Mouse (Mus musculus) heart, postnatal 36 days (tissue): ENCODE results near the gene Timm8a1. TPM values are rescaled to one million over a fixed set of nuclear protein-coding genes. Genes with fewer than 3 reads are reported as not detected.
A peak's percentile ranks its signal among the peaks of the same experiment; 100 is the strongest.

Experiments
- DNase-seq, 2 experiments: peaks; one replicate each; pipeline ENCODE4 v3.0.0; 2021 to 2022
- intact Hi-C: fragments of 180-260 bp; cut with DNase I; formaldehyde crosslinking; loops from one replicate; pipeline ENCODE4 v1.15.1; 2025
- total RNA-seq, 2 experiments: library from RNA; stranded (reverse); gene quantifications; 2 replicates each; pipeline ENCODE4 v1.2.3; 2021

Gene Timm8a1
- total RNA-seq, result 10 to 100 TPM; 20.7 to 20.8 TPM

DNA sequence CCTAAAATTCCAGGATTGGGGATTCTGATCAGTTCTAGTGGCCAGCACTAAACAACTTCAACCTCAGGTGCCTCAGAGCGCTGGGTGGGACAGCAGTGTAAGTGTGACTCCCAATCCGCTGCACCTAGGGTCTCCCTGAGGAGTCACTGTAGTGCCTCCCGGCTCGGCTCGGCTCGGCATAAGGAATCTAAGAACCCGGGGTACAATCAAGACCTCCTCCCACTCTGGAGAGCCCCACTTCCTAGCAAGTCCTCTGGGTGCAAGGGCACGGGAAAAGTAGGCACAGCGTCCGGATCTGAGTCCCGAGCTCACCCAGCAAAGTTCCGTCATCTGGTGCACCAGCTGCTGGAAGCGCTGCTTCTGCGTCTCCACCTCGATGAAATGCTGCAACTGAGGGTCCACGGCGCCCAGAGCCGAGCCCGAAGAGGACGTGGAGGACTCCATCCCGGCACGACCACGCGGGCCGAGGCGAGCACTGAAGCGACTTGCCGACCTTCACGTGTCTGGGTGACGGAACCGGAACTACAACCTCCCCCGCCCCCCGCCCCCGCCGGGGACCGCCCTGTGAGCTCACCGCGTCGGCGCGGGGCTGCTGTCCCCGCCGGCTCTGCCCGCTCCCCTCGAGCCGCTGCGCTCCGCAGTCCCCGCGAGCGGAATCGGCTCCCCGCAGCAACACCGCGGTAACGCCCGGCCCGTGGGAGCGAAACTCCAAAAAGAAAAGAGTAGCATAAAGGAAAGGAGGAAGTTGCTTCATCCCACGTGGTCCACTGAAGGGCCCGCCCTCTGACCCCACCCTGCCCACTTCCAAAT, at the start of gene Timm8a1:
Gene Timm8a1 (minus strand): TSS at position 721 of the 810 bp plus-strand sequence.
- intact Hi-C loops, result loop anchor here (5.0 kb wide), 1 partner anchor 46 kb away; the partner anchor contains the start of gene Rpl36a
- DNase-seq, result peak; percentile 52 to 77

DNA sequence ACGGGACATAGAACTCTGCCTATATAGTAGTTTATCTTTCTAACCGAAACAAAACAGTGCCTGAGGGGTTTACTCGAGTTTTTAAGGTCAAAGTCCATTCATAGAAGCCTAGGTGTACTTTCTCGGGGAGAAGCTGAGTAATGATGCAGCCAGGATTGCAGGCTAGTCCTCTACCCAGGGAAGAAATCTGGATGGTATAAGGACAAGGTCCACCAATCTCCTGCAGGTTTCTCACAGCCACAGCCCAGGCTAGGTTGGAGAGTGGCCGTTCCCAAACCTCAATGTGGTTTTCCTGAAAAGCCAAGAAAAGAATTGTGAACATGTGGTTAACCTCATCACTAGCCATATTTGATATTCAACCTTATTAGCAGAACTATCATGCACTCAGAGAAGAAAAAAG, 48.2 kb upstream of the Timm8a1 start:
- no peak for DNase-seq
- intact Hi-C loops, result loop anchor here (5.0 to 10.0 kb wide), 2 partner anchors 48 to 415 kb away; partner anchors contain the start of genes Timm8a1 and Zmat1

DNA sequence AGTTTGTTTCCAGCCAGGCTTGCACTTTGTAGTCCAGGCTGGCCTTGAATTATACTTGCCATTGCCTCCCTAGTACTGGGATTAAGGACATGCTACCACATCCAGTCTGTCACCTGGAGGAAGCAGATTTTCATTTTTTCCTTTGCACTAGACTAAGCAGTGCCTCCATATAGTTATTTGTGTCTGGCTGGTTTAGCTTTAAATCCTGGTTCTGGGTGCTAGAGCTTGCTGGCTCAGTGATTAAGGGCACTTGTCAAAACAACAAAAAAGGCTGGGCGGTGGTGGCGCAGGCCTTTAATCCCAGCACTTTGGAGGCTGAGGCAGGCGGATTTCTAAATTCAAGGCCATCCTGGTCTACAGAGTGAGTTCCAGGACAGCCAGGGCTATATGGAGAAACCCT, 47.3 kb upstream of the Timm8a1 start:
- intact Hi-C loops, result loop anchor here (5.0 kb wide), 1 partner anchor 47 kb away; the partner anchor contains the start of gene Timm8a1

DNA sequence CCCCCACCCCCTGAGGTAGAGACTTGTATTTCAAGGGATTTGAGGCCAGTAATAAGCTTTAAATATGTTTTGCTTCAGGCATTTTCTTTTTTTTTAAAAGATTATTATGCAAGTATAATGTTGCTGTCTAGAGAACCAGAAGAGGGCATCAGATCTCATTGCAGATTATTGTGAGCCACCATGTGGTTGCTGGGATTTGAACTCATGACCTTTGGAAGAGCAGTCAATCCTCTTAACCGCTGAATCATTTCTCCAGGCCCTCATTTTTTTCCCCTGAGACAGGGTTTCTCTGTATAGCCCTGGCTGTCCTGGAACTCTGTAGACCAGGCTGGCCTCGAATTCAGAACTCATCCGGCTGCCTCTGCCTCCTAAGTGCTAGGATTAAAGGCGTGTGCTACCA, 46.6 kb upstream of the Timm8a1 start:
- intact Hi-C loops, result loop anchor here (5.0 kb wide), 1 partner anchor 46 kb away; the partner anchor contains the start of gene Timm8a1
- DNase-seq, result no peak

More for the DNA sequence above, 47.3 kb upstream of the Timm8a1 start:
- DNase-seq, result no peak

DNA sequence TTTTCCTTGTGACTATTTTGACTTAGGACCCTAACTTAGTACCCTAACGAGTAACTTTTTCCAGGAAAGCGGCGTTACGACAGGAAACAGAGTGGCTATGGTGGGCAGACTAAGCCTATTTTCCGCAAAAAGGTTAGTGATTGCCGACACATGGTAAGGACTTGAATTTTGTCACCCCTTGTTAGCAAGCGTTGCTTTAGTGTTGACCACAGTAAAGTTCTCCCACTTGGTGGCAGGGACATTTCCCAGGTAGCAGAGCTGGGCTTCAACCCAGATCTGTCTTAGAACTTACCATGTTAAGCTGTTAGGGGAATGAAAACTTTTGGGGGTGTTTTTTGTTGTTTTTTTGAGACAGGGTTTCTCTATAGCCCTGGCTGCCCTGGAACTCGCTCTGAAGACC, 44.8 kb upstream of the Timm8a1 start:
- no peak for DNase-seq
- intact Hi-C loops, result loop anchor here (5.0 kb wide), 1 partner anchor 44 kb away; the partner anchor contains the start of gene Timm8a1

DNA sequence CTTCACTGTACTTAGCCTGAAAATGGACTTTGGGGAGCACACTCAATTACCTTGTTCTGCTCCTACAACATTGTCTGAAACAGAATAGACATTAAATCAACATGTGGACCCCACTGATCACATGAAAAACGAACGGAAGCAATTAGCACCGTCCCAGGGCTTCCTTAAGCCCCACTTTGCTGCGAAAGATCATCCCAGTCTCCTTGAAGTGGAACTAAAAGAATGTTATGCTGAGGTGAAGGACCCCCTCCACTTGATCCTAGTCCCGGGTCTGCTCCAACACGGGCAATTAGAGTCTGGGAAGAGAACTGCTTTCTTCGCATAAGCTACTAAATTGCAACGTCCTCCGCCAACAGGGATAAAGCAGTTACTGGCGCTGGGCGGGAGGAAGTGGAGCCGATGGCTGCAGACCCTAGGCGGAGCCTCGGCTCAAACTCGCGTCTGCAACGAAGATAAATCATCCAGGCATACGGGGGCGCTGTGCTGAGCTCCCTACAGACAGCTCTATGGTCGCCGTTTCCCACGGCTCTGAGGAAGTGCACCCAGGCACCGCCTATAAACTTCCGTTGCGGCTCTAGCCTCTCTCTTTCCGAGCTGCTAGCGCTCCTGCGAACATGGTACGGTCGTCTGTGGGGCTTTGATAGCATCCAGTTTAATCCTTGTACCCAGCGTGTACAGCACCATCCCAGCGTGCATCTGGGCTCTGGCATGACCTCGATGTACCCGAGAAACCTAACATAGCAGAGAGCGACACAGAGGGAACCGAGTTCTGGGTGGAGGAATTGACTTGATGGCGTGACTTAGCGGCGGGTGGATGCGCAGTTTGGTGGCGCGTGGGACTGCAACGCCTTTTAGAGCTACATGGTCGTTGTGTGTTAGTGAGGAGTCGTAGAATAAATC, 43.7 kb upstream of the Timm8a1 start, which contains the start of gene Rpl36a:
Gene Rpl36a (plus strand): TSS at position 552 of the 900 bp plus-strand sequence.
- DNase-seq, result peak; percentile 86 to 88
- intact Hi-C loops, result loop anchor here (5.0 kb wide), 1 partner anchor 43 kb away; the partner anchor contains the start of gene Timm8a1

DNA sequence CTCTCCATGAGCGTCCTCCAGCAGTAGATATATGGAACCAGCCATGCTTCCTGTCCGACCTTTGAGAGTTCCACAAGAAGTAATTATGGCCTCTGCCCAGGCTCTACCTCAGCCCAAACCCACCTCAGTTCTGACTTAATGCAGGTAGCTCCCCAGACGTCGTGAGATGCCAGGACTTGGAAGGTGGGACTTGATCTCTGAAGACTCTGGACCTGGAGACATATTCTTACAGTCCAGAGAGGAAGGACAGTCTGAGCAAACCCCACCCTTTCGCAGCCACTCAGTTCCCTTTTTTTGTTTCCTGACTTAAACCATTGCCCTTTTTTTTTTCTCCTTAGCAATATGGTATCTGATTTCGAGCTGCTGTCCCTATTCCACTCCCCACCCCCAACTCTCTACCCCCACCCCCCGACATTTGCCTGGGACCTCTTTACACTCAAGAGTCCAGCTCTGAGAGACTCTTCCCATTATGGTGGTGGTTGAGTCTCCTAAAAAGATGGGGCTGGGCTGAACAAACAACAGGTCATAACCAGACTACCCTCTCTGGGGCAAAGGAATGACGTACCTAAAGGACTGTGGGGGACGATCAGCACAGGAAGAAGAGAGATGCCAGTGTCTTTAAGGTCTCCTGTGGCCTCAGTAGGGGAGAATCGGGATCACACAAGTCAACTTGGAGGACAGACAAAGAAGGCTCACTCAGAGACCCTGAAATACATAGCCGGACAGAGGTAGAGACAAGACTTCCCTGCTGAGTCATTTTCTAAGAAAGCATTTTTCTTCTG, 41.4 kb upstream of the Timm8a1 start, which contains the start of gene Btk:
Gene Btk (minus strand): TSS at position 683 of the 782 bp plus-strand sequence.
- DNase-seq, result no peak
- intact Hi-C loops, result no loop called here

DNA sequence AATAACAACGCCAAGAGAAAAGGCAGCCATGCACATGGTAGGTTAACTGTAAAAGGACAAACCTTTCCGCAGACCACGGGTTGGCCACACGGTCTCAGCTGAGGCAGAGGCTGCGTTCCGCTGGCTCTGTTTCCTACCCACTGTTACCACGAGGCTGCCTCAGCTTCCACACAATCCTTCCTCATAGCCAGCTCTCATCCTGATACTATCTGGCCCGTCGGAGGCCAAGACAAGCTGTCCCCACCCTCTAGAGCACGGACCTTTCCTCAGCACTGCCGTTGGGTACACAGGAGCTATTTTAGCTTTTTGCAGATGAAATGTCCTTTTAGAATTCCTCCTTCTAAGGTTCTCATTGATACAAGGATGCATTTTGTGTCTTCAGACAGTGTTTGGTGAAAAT, 40.6 kb upstream of the Timm8a1 start:
- intact Hi-C loops, result no loop called here
- DNase-seq, result no peak

DNA sequence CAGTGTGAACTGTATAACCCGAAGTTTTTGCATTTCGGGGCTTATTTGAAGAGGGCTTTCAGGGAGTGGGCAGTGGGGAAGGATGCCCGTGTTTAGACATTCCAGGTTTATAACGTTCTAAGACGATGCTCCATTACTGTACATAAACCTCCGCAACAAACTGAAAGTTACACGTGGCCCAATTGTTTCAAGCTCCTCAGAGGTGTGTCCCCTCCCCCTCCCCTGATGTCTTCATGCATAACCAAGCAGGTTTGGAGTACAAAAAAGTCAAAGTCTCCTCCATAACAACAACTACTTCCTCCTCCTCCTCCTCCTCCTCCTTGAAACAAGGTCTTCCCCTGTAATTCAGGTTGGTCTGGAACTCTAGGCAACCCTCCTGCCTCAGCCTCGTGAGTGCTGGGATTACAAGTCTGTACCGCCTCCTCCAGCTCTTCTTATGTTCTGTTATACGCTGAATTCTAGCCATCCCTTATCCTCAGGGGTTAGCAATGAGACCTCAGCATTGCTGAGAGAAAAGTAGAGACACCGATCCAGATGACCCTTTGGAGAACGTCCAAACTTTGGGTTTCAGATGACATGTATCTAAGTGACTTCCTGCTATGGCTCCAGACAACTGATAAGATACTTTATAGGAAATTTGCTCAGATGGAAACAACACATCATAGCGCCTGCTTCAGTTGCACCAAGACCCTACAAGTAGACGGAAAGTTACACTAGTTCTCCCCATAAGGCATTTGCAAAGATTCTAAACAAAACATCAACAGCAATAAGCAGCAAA, 39.1 kb upstream of the Timm8a1 start:
- intact Hi-C loops, result no loop called here
- DNase-seq, result no peak

DNA sequence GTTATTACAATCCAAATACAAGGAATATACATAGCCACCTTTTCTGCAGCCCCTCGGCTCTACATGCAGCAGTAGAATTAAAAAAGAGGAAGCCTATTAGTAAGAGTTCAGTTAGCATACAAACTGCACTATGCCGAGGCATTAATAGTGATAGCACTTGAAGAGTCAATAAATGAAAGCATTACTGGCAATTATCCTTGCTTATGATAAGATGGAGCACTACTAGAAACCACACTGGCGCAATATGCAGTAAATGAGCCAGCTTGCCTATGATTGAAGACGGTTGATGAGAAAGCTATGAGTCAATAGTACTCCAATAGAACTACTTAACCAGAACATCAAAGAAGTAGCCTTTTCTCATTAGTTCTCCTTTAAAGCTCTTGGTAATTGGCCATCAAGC, 36.2 kb upstream of the Timm8a1 start:
- intact Hi-C loops, result no loop called here
- no peak for DNase-seq

DNA sequence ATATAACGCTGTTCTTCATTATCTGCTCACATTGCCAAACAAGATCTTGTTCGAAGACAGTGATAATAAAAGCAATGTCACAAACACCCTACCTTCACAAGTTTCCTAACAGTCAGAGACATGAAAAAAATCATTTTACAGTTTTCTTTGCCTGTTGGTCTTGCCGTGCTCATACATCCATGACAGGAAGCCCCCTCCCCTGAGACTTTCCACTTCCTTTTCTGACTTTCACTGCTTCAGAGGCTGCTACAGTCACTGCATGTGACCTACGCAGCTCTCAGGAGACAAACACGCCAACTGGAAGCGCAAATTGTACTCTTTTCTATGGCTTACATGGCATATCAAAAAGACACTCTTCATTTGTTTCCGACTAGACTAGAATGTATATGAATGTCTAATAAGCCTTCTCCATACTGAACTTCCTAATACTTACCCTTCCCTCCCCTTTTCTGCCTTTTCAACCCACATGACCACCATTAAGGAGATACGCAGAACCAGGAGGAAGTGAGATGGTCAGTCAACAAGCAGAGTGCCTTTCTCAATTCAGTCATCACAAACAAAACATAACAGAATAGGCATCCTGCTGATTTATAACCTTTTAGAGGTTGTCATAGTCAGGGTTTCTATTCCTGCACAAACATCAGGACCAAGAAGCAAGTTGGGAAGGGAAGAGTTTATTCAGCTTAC, 25.0 kb upstream of the Timm8a1 start:
- no peak for DNase-seq
- intact Hi-C loops, result no loop called here

DNA sequence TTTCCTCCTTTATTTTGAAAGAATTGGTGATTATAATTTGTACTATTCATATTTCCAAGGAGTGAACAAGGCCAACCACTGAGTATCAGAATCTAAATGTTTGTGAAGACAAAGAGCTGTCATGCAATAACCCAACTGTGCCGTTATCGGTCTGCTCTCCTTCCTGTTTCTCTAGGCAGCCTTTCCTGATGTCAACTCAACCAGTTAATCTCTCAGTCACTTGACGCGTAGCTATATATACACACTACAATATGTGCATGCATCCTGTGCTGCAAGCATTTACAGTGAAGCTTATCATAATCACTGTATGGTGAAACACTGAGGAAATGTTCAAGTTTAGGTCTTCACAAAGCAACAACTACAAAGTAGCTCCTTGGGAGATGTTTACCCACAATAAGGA, 22.7 kb upstream of the Timm8a1 start:
- no peak for DNase-seq
- intact Hi-C loops, result no loop called here

DNA sequence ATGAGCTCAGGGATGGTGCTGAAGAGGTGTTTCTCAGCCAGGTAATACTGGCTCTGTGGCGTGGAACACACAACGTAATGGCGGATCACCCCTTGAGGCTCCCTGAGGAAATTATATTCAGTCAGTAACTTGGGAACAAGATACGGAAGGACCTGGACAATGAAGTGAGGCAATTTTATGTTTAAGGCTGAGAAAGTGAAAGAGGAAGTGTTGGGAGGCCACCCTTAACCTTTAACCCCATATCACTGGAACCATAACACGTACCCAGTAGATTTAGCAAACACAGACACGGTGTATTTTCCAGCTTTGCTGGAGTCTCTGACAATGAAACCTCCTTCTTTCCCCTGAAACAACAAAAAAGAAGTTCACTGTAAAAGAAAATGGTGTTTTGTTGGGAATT, 12.8 kb upstream of the Timm8a1 start:
- intact Hi-C loops, result no loop called here
- DNase-seq, result no peak

DNA sequence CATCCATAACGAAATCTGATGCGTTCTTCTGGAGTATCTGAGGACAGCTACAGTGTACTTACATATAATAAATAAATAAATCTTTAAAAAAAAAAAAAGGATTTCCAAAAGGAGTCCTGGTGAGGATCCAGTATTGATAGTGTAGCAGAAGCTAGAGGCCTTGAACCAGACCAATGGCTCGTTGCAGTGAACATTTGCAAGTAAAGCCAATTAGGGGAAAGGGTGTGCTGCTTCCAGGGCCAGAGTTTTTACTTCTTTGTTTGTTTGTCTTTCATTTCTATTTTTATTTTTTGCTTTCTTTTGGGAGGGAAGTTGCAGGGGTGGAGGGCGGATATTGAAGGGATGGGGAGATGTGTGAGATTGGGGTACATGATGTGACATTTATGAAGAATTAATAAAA, 11.7 kb upstream of the Timm8a1 start:
- intact Hi-C loops, result no loop called here

DNA sequence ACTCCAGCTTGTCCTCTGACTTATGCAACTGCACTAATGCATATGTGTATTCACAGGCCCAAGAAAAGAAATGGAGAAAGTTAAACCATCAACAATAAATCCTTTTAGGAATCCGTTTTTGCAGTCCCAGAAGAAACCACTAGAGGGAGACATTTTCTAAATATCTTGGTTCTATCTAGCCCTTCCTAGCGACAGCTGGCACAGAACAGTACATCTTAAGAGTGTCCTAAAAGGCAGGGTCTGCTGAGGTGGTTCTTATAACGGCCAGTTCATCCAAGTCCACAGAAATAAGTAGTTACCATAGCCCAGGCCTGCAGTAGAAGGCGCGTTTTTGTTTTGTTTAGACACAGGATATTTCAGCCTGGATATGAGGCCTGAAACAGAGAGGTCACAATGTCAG, 9.2 kb upstream of the Timm8a1 start:
- intact Hi-C loops, result no loop called here
- peak in 1 of 2 experiments; percentile 10 for DNase-seq

More for the DNA sequence above, 11.7 kb upstream of the Timm8a1 start:
- no peak for DNase-seq

DNA sequence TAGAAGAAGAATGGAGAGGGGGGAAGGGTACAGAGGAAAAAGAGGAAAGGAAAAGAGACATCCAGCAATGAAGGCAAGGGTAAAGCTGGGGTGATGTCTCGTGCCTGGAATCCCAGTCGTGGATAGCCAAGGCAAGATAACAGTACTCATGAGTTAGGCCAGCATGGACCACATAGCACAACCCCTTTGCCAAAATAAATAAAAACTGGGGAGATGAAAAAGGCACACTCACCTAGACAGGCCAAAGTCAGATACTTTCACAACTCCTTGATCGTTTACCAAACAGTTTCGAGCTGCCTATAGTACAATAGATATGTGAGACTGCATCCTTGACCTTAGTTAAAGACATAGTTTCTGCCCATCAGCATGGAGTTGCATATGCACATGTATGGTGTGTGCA, 5.7 kb upstream of the Timm8a1 start:
- DNase-seq, result no peak
- intact Hi-C loops, result no loop called here

DNA sequence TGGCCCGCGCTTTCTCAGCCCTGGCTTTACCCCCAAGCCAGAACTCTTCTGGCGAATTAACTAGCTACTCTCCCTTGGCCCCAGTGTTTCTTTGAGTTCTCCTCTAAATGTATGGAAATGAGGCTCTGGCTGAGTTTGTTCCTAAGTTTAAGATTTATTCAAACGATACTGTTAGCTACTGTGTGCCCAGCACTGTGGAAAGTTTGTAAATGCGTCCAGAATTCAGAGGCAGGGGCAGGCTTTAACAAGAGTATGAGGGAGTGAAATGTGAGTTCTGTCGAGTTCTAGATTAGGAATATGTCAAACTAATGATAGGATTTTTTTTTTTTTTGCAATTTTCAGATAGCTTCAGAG, 267 bp upstream of the Timm8a1 start:
- intact Hi-C loops, result loop anchor here (5.0 kb wide), 1 partner anchor 45 kb away; the partner anchor contains the start of gene Rpl36a
- DNase-seq, result no peak

DNA sequence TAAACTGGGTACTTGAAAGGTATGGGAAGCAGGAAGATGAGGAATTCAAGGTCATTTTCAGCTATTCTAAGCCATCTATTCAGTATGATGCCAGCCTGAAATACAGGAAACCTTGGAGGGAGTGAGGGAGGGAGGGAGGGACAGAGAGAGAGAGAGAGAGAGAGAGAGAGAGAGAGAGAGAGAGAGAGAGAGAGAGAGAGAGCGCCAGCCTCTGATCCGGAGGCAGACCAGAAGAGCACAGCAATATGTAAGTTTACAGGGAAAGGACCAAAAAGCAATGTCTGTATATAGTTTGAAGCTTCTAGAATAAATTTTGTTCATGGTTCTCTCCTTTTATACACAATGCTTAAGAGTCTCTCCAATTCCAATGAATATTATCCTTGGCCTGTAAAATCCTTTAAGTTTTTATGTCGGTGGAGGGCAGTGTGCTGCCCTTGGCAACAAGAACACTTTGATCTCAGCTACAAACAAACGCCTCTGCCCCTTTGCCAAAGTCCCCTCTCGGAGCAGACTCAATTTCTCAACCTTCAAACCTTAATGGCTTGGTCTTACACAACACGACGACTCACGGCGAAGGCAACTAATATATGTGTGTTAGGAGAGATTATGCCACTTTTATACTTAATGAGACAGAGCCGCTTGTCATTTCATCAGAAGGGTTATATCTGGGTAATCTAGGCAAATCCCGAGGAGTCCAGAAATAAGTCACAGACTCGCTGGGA, 1.1 kb downstream of the Timm8a1 start:
- peak in 1 of 2 experiments; percentile 1 for DNase-seq
- intact Hi-C loops, result loop anchor here (5.0 kb wide), 1 partner anchor 47 kb away; the partner anchor contains the start of gene Rpl36a
